Mouse (Mus musculus) large intestine, adult 2 months (tissue): ENCODE measurements around the gene Gramd1c. TPM values are rescaled to one million over a fixed set of nuclear protein-coding genes. Genes with fewer than 3 reads are reported as not detected.
A peak's percentile ranks its signal among the peaks of the same experiment; 100 is the strongest.

Experiments
- DNase-seq: peaks from one replicate; pipeline ENCODE4 v3.0.0-alpha.2; 2012; ENCODE audit warnings: low read depth, low spot score
- WGBS: fragments of 180-500 bp; shearing (Covaris S2); methylation state at CpG from one replicate; pipeline ENCODE4 v1.1.7; 2018; 5-methylcytosine and 5-hydroxymethylcytosine counted together
- polyA plus RNA-seq: library from polyadenylated mRNA; depleted of rRNA; stranded (reverse); fragments of >200 nt; gene quantifications from 2 replicates; pipeline ENCODE4 v1.2.3, GENCODE M21; 2012; rRNA removed

Gene Gramd1c
- polyA plus RNA-seq, 1 experiment, result 1.7 TPM

GRCm38 (mm10) chr16:43970426-43970825 is 92.7 kb downstream of the Gramd1c start:
- DNase-seq, result no peak
- WGBS, result 87% methylated on average over 3 of the region's 3 CpGs

DNA sequence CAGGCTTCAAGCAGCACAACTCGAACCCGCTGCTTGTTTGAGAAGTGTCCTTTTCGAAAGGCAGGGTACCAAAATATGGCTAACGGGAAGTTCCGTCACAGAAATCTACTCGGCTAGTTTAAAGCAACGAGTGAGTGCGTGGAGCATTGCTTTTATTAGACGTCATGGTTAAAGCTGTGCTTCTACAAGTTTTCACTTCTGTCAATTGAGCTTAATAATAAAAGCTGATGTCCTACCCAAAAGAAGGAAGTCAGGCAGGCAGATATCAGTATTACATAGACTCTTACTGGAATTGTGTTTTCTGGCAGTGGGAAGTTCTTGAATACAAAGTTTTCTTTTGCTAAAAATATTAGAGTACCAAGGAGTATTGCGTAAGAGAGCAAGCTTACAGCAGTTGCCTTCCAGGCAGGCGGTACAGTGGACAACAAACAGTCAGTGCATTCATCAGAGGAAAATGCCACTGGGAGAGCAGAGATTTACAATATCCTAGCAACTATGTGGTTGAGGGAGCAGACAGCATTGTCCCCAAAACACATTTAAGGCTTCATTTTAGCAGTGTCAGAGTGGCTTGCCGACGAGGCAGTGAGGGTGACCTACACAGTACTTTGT is 97.3 kb downstream of the Gramd1c start:
- no peak for DNase-seq
- WGBS, result 86% methylated on average over 13 of the region's 13 CpGs

DNA sequence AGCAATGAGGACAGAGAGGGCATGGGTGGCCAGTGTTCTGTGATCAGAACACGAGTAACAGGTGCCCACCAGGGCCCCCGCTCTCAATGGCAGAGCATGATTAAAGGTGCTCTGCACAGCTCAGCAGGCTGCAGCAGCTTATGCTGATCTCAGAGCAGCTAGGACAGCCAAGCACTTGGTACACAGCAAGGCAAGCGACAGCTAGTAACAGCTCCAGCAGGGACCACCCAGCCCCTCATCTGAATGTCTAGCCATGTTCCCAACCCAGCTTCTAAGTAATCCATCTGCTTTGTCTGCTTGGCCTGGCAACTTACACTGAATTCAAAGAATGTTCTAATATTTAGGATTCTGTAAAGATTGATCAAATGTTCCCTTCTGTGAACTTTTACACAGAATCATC is 99.4 kb downstream of the Gramd1c start:
- no peak for DNase-seq
- WGBS, result 87% methylated on average over 3 of the region's 3 CpGs

- WGBS, result 96% methylated on average over 9 of the region's 9 CpGs
- DNase-seq, result no peak
Observed at GRCm38 (mm10) chr16:43963291-43963690, 99.9 kb downstream of the Gramd1c start.

DNA sequence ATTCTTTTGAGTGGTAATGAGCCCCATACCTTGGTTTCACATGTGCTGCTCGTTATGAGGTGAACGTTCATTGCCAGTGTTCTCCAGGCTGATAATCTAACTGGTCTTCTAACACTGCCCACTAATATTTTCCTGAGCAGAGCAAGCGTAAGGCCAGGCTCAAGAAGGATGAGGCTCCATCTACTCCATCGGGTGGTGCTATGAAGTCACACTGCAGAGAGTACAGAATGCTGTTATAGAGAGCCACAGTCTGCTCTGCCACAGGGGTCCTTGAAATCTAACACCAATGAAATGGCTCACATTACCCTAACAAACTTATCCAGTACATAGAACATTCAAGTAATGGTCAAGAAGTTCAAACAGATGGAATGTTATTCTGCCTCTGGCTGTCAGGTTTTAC is 105.1 kb downstream of the Gramd1c start:
- no peak for DNase-seq
- 91% methylated on average over 4 of the region's 4 CpGs for WGBS

GRCm38 (mm10) chr16:43954913-43955312 is 108.2 kb downstream of the Gramd1c start:
- no peak for DNase-seq
- 66% methylated on average over 6 of the region's 6 CpGs for WGBS

GRCm38 (mm10) chr16:43951591-43951990 is 111.6 kb downstream of the Gramd1c start:
- DNase-seq, result peak; percentile 10
- WGBS, result 17% methylated on average over 4 of the region's 4 CpGs

- DNase-seq, result no peak
- 65% methylated on average over 3 of the region's 3 CpGs for WGBS
Observed at GRCm38 (mm10) chr16:43945869-43946268, 117.3 kb downstream of the Gramd1c start.

GRCm38 (mm10) chr16:43945351-43945750 is 117.8 kb downstream of the Gramd1c start:
- DNase-seq, result no peak
- WGBS, result 66% methylated on average over 3 of the region's 3 CpGs

GRCm38 (mm10) chr16:43940846-43941245 is 122.3 kb downstream of the Gramd1c start:
- DNase-seq, result no peak
- WGBS, result 92% methylated on average over 4 of the region's 4 CpGs

- no peak for DNase-seq
- WGBS, result 80% methylated on average over 3 of the region's 3 CpGs
Observed at GRCm38 (mm10) chr16:43935892-43936291, 127.3 kb downstream of the Gramd1c start.

DNA sequence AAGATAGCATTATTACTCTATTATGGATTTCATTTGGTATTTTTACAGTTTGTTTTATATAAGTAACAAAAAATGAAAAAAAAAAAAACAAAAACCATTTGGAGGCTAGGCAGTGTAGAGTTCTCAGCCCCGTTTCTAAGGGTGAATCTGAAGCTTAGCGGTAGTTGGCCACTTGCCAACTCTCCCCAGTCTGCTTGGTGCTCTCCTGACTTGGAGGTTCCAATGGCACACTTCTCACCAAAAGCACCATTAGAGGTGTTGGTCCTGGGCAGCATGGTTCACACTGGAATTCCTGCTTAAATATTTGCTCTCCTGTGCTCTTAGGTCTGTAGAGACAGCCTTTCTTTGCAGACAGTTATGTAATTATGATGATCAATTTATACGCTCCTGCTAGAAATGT is 127.8 kb downstream of the Gramd1c start:
- no peak for DNase-seq
- 57% methylated on average over 3 of the region's 3 CpGs for WGBS

GRCm38 (mm10) chr16:43934856-43935255 is 128.3 kb downstream of the Gramd1c start:
- DNase-seq, result no peak
- WGBS, result 95% methylated on average over 8 of the region's 8 CpGs

- no peak for DNase-seq
- WGBS, result 93% methylated on average over 6 of the region's 6 CpGs
Observed at GRCm38 (mm10) chr16:43933041-43933440, 130.1 kb downstream of the Gramd1c start.

DNA sequence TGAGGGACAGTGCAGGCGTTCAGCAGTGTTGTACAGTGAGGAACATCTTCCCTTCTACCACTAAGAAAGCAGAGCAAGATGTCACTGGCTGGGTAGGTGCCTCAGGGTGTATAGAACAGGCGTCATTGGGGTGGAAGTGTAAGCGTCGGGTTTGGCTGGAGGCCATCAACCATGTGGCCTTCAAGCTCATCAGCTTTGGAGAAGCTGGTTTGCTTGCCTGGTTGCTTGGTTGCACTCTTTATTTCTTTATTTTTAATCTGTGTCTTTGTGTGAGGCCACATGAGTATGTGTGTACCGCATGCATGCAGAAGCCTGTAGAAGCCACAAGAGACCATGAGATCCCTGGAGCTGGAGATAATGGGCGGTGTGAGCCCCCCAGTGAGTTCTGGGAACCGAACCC is 130.8 kb downstream of the Gramd1c start:
- no peak for DNase-seq
- WGBS, result 82% methylated on average over 7 of the region's 7 CpGs

DNA sequence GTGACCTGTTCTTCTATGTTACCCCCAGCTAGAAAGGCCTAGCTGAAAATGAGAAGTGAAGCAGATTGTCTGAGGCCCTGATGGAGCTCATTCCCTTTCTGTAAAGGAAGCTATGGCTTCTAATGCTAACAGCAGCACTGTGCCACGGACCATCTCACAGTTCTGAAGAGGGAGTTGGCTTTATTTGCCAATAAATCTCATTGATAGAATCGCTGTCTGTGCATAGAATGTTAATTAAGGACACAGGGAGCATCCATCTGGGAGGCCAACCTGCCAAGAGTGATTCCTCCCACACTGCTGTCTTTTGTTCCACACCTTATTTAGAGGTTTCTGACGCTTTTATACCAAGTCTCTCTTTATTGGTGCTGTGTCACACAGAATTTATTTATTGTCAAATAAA is 131.6 kb downstream of the Gramd1c start:
- no peak for DNase-seq
- WGBS, result 74% methylated on average over 3 of the region's 3 CpGs

DNA sequence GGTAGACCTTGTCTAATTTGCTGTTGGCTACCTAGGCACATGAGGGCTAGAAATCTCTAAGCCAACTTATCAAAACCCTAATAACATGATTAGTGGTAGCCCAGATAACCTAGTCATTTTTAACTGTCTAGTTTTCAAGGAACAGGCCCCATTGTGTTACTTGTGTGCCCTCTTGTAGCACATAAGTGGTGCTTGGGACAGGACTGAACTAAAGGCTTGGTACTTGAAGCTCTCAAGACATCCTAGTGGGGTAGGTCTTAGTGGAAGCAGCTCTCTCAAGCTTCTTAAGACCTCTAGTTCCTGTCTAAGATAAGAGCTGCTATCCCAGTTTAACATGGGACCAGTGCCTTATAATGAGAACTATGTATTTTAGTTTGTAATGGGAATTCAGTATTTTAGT is 132.6 kb downstream of the Gramd1c start:
- no peak for DNase-seq

Other genes starting within 250 kb of the Gramd1c start
- gene Ccdc191, start 173.5 kb downstream of the Gramd1c start, polyA plus RNA-seq, result 1.1 TPM in 2 replicates
- 9.7 and 11.9 TPM in 2 replicates for gene Qtrt2, start 136.5 kb downstream of the Gramd1c start, polyA plus RNA-seq
- gene Zdhhc23, start 83.6 kb downstream of the Gramd1c start, polyA plus RNA-seq, result 3.0 and 5.5 TPM in 2 replicates
- 11.0 and 15.6 TPM in 2 replicates for gene Atp6v1a, start 76.4 kb upstream of the Gramd1c start, polyA plus RNA-seq
- 5.2 and 6.0 TPM in 2 replicates for gene Naa50, start 76.5 kb upstream of the Gramd1c start, polyA plus RNA-seq
- gene Usf3, start 109.9 kb upstream of the Gramd1c start, polyA plus RNA-seq, result 6.1 and 9.8 TPM in 2 replicates